Mouse (Mus musculus) liver, postnatal 0 days (tissue): ENCODE results near the gene Cpn1.

ENCODE experiments used
- CTCF ChIP-seq: sonication (generic); IDR thresholded peaks from 2 replicates; pipeline ENCODE4 v1.5.1; 2016; ENCODE audit warnings: antibody characterized with exemption, low read depth
- EP300 ChIP-seq: IDR thresholded peaks from 2 replicates; pipeline ENCODE4 v1.6.1; 2016; ENCODE audit warnings: antibody characterized with exemption, low read depth, mild to moderate bottlenecking

DNA sequence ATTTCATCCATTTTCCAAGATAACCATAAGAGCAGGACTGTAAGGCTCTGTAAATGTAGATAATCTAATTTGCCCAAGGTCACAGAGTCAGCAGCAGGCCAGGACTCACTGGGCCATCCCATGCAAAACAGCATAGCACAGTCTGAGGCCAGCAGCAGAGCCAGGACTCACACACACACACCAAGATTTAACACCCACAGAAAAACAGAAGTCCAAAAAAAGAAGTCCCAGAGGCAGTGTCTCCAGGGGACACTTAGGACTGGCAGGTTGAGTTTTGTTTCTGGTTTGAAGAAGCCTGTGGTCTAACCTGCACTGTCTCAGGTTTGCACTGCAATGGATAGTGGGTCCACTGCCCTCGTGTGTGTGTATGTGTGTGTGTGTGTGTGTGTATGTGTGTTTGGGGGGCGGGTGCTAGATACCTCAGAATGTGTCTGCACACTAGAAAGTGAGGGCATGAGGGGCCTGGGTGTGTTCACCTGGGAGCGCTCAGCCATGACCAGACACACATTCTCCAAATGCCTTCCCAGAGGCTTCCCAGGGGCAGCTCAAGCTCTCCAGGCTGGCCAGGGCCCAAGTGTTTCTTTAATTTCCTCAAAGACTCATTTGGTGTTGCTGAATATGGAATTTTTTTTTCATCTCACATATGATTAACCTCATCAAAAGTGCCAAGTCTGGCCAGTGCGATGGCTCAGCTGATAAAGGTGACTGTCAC is 73.4 kb downstream of the Cpn1 start:
- TF ChIP-seq EP300 = no peak
- TF ChIP-seq CTCF = no peak
